Mouse (Mus musculus): Measurements from ENCODE around the gene Arl6.

DNA sequence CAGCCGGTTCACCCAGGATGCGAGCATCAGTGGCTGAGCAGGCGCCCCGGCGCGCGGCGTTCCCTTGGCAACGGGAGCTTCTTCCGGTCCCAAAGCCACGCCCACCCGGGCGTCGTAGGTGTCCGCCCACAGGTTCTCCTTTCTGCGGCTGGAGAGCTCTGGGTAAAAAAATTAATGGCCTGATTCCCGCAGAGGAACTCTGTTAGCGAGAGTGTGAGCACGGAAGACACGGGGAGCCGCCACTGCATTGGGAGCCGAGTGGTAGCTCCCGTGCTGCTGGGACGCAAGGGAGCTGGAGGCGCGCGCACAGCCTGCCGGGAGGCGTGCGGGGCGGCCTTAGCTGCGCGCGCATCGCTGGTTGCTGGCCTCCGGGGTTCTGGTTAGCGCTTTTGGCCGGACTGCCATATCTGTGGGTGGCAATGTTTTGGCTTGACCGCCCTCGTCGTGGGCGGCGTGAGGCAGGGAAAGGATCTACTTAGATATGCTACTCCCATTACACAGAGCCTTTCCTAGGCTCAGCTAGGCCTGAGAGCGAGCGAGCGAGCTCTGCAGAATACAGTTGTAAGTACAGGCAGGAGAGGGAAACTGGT is at the start of gene Arl6:
- no peak for TF ChIP-seq CTCF (IDR thresholded peaks at IDR 0.05; ENCODE audit: low read depth, low read length)
- TF ChIP-seq GATA2 (IDR thresholded peaks at IDR 0.05; ENCODE audit: borderline replicate concordance, low read depth, low read length) = no peak

Measured in G1E (cell line).